Comparison of ENCODE assay signal across 21 mouse cellular contexts in the genomic region with DNA sequence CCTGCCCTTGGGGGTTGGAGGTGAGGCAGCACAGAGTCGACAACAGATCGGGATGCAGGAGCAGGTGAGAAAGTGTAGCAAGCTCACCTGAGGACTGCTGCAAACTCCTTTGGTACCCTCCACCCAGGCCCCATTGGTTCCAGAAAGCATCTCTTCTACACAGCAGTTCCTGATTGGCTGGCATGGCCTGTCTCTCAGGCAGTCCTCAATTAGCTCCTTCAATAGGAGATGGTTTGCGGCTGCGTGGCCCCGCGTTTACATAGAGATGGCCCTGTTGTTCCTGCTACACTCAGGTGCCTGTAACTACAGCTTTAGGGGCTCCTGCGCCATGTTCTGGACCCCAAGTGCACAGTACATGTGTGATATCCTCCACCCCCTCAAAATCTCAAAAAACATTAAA. TPM values are rescaled to one million over a fixed set of nuclear protein-coding genes. Genes with fewer than 3 reads are reported as not detected.
"Had no signal": no experiment of that assay in that cellular context is flagged by ENCODE, and none has a peak within 500 bp of the region (broad histone marks: within the 10 kb centered on the region; RNA-seq: fewer than 3 reads in every experiment).

No protein-coding gene starts in this region.

- H3K4me3 ChIP-seq: limb, embryonic 12.5 days; limb, embryonic 15.5 days; midbrain, embryonic 12.5 days; midbrain, embryonic 15.5 days; myocyte had no signal

- DNase-seq: kidney, adult 2 months; kidney, postnatal 36 days; left cerebral cortex, postnatal 4 days; liver, postnatal 0 days; lung, embryonic 14.5 days; thymus, adult 18-20 months; thymus, postnatal 36 days had no signal

- H3K27ac ChIP-seq: kidney, postnatal 0 days; limb, embryonic 12.5 days; limb, embryonic 15.5 days; liver, embryonic 14.5 days; macrophage; midbrain, embryonic 12.5 days; midbrain, embryonic 15.5 days had no signal

- H3K36me3 ChIP-seq: limb, embryonic 12.5 days; limb, embryonic 15.5 days; midbrain, embryonic 12.5 days; midbrain, embryonic 15.5 days had no signal

- H3K9ac ChIP-seq: limb, embryonic 12.5 days; limb, embryonic 15.5 days; liver, embryonic 14.5 days; liver, postnatal 0 days; lung, embryonic 14.5 days; midbrain, embryonic 12.5 days; midbrain, embryonic 15.5 days had no signal

- H3K9me3 ChIP-seq: limb, embryonic 12.5 days; limb, embryonic 15.5 days; midbrain, embryonic 12.5 days; midbrain, embryonic 15.5 days had no signal

RNA-seq across cellular contexts. Expression of gene Gm11077, which starts 48.4 kb away (rescaled TPM):
- total RNA-seq: layer of hippocampus, adult 18-20 months; layer of hippocampus, postnatal 14 days; left cerebral cortex, adult 8-10 months; left cerebral cortex, postnatal 14 days; left cerebral cortex, postnatal 4 days; megakaryocyte, adult 5-6 weeks; monocyte, adult 5-6 weeks had no signal
